Mouse (Mus musculus): ENCODE data around the gene Ccdc7a. TPM values are rescaled to one million over a fixed set of nuclear protein-coding genes. Genes with fewer than 3 reads are reported as not detected.
A peak's percentile ranks its signal among the peaks of the same experiment; 100 is the strongest.

The Ccdc7a gene
- polyA plus RNA-seq, 1 experiment from 2014 or later = not detected

GRCm38 (mm10) chr8:128685507-128686428 lies 379.5 kb downstream of the Ccdc7a start, which contains the start of gene Itgb1:
Itgb1 (plus strand) TSS chr8:128685654.
- no peaks in the 10 kb centered on the region for H3K9me3 ChIP-seq
- peaks cover 5% of the 10 kb centered on the region; the same call in 1 of the 2 replicates for H3K4me1 ChIP-seq
- peak; percentile 92 for ATAC-seq (ENCODE audit: insufficient read depth, low FRiP score, low read depth)
- H3K27me3 ChIP-seq (replicated peaks) = no peaks in the 10 kb centered on the region
- peak within 1 kb of the TSS; percentile 97 for H3K9ac ChIP-seq
- H3K4me3 ChIP-seq (replicated peaks) = peak within 1 kb of the TSS; percentile 92
- peak within 1 kb of the TSS; percentile 99 for H3K27ac ChIP-seq
- no peaks in the 10 kb centered on the region for H3K36me3 ChIP-seq
- peak within 1 kb of the TSS; percentile 67 for H3K4me2 ChIP-seq
- WGBS = under 1% methylated on average over 110 of the region's 113 CpGs

- H3K4me2 ChIP-seq = peak overlapping the region; percentile 67
- H3K4me1 ChIP-seq = peaks cover 5% of the 10 kb centered on the region
- H3K27ac ChIP-seq = peak overlapping the region; percentile 99
- no peaks in the 10 kb centered on the region for H3K27me3 ChIP-seq (replicated peaks)
- peak overlapping the region; percentile 57 for H3K9ac ChIP-seq
- WGBS = 2% methylated on average over 25 of the region's 25 CpGs
- no peaks in the 10 kb centered on the region for H3K36me3 ChIP-seq
- H3K9me3 ChIP-seq = no peaks in the 10 kb centered on the region
- peak; percentile 81; the same call in 1 of the 2 replicates for ATAC-seq (ENCODE audit: insufficient read depth, low FRiP score, low read depth)
- peak overlapping the region; percentile 92 for H3K4me3 ChIP-seq (replicated peaks)
These were observed 380.5 kb downstream of the Ccdc7a start for GRCm38 (mm10) chr8:128684609-128685506.

Other genes with a start within 250 kb of the Ccdc7a start
- not detected in 2 replicates for gene Ccdc7b, start 1.6 kb upstream of the Ccdc7a start, polyA plus RNA-seq (2015; fragmentation: Nextera tagmentation; extraction: Ambion mirVana)
- gene Gm10999, start 66.1 kb upstream of the Ccdc7a start, polyA plus RNA-seq (2015; fragmentation: Nextera tagmentation; extraction: Ambion mirVana) = not detected in 2 replicates
- 19.1 and 20.9 TPM in 2 replicates for gene 2610044O15Rik8, start 168.9 kb upstream of the Ccdc7a start, polyA plus RNA-seq (2015; fragmentation: Nextera tagmentation; extraction: Ambion mirVana)